In the genomic region with DNA sequence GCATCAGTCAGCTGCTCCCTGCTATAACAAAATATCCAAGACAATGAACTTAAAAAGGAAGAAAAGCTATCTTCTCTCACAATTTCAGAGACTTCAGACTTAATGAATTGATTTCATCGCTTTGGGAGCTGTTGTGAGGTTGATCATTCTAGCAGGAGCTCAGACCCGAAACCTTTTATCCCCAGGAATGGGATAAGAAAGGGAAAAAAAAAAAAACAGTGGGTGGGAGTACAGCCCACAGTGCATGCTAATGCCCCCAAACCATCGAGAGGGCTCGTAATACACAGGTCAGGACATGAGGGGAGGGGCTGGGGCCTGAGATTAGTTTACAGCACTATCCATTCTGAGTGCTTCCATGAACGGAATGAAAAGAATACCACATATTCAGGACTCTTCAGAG, we compare ENCODE assay signal across 26 mouse cellular contexts.
"Had no signal": no experiment of that assay in that cellular context is flagged by ENCODE, and none has a peak within 500 bp of the region (broad histone marks: within the 10 kb centered on the region; RNA-seq: fewer than 3 reads in every experiment).

No protein-coding gene starts in this region.

- H3K27me3 ChIP-seq: heart, embryonic 12.5 days; hindbrain, embryonic 12.5 days; intestine, embryonic 15.5 days; limb, embryonic 13.5 days; limb, embryonic 15.5 days; liver, embryonic 12.5 days had no signal

- DNase-seq: gastrocnemius, postnatal 10 days; gastrocnemius, postnatal 25 days; heart, adult 18-20 months; heart, postnatal 4 days; kidney, adult 18-20 months; kidney, adult 8-10 months; kidney, postnatal 10 days; kidney, postnatal 25 days; kidney, postnatal 4 days; layer of hippocampus, adult 9-11 months; layer of hippocampus, postnatal 36 days; left cerebral cortex, postnatal 4 days had no signal

- H3K9me3 ChIP-seq: heart, embryonic 10.5 days; heart, embryonic 12.5 days; hindbrain, embryonic 10.5 days; hindbrain, embryonic 12.5 days; intestine, embryonic 15.5 days; limb, embryonic 13.5 days; limb, embryonic 15.5 days; liver, embryonic 12.5 days had no signal

- H3K9ac ChIP-seq: heart, embryonic 12.5 days; hindbrain, embryonic 12.5 days; hindbrain, embryonic 14.5 days; intestine, embryonic 15.5 days; limb, embryonic 13.5 days; limb, embryonic 15.5 days; liver, embryonic 12.5 days; liver, embryonic 14.5 days had no signal

- H3K4me3 ChIP-seq: heart, embryonic 10.5 days; heart, embryonic 12.5 days; hindbrain, embryonic 10.5 days; hindbrain, embryonic 12.5 days; intestine, embryonic 15.5 days; layer of hippocampus, adult 2 months; limb, embryonic 13.5 days; limb, embryonic 15.5 days; liver, embryonic 12.5 days had no signal

- H3K36me3 ChIP-seq: heart, embryonic 10.5 days; heart, embryonic 12.5 days; hindbrain, embryonic 10.5 days; hindbrain, embryonic 12.5 days; intestine, embryonic 15.5 days; limb, embryonic 13.5 days; limb, embryonic 15.5 days; liver, embryonic 12.5 days had no signal

- H3K4me1 ChIP-seq: heart, embryonic 10.5 days; heart, embryonic 12.5 days; hindbrain, embryonic 10.5 days; hindbrain, embryonic 12.5 days; intestine, embryonic 15.5 days; liver, embryonic 12.5 days had no signal

- H3K27ac ChIP-seq: heart, embryonic 10.5 days; hindbrain, embryonic 10.5 days; hindbrain, embryonic 12.5 days; hindbrain, embryonic 14.5 days; intestine, embryonic 15.5 days; layer of hippocampus, adult 2 months; limb, embryonic 13.5 days; limb, embryonic 15.5 days; liver, embryonic 12.5 days; liver, embryonic 14.5 days had no signal

- H3K4me2 ChIP-seq: heart, embryonic 12.5 days; hindbrain, embryonic 12.5 days; hindbrain, embryonic 14.5 days; intestine, embryonic 15.5 days; limb, embryonic 13.5 days; limb, embryonic 15.5 days; liver, embryonic 12.5 days had no signal

- ATAC-seq: hindbrain, embryonic 16.5 days; inflammation-experienced regulatory T-cells, adult 6 months; intestine, embryonic 15.5 days; intestine, postnatal 0 days; liver, embryonic 12.5 days had no signal
